Mouse (Mus musculus) neural tube, embryonic 12.5 days (tissue): ENCODE data around the gene Sec31a. TPM values are rescaled to one million over a fixed set of nuclear protein-coding genes. Genes with fewer than 3 reads are reported as not detected.

ENCODE experiments used
- ATAC-seq: fragments of 200-750 bp; cut with Nextera tagmentation; 2 replicates; pipeline ENCODE4 v1.8.0; 2017; ENCODE audit warnings: low read depth, mild to moderate bottlenecking, moderate TSS enrichment, moderate library complexity; ENCODE audit not compliant: low FRiP score
- H3K27ac ChIP-seq: fragments of 300-500 bp; sonication (generic); 2 replicates; pipeline ENCODE4 v1.5.1; 2016
- H3K27me3 ChIP-seq: fragments of 300-500 bp; sonication (generic); replicated peaks from 2 replicates; pipeline ENCODE4 v1.6.1; 2016; ENCODE audit warnings: mild to moderate bottlenecking
- H3K36me3 ChIP-seq: fragments of 300-500 bp; sonication (generic); 2 replicates; pipeline ENCODE4 v1.6.1; 2016; ENCODE audit warnings: mild to moderate bottlenecking
- H3K4me1 ChIP-seq: fragments of 300-500 bp; sonication (generic); 2 replicates; pipeline ENCODE4 v1.6.1; 2016
- H3K4me2 ChIP-seq: fragments of 300-500 bp; sonication (generic); replicated peaks from 2 replicates; pipeline ENCODE4 v1.6.1; 2016; ENCODE audit warnings: mild to moderate bottlenecking
- H3K4me3 ChIP-seq: fragments of 300-500 bp; sonication (generic); 2 replicates; pipeline ENCODE4 v1.5.1; 2016
- H3K9ac ChIP-seq: fragments of 300-500 bp; sonication (generic); 2 replicates; pipeline ENCODE4 v1.6.1; 2016; ENCODE audit warnings: mild to moderate bottlenecking
- H3K9me3 ChIP-seq: fragments of 300-500 bp; sonication (generic); 2 replicates; pipeline ENCODE4 v1.6.1; 2016; ENCODE audit warnings: mild to moderate bottlenecking
- WGBS: fragments of 180-500 bp; shearing (Covaris S2); methylation state at CpG from one replicate; pipeline ENCODE4 v1.1.7; 2016; 5-methylcytosine and 5-hydroxymethylcytosine counted together
- polyA plus RNA-seq: library from polyadenylated mRNA; unstranded; fragments of >200 nt; fragmentation: Nextera tagmentation; extraction: Ambion mirVana; gene quantifications from 2 replicates; pipeline ENCODE4 v1.2.1, GENCODE M21; 2016

Sec31a gene
- polyA plus RNA-seq, 1 experiment from 2014 or later: 112 TPM

- no peaks in the 10 kb centered on the region for H3K27me3 ChIP-seq
- no peak overlapping the region for H3K9ac ChIP-seq
- H3K27ac ChIP-seq: no peak overlapping the region
- no peaks in the 10 kb centered on the region for H3K9me3 ChIP-seq
- WGBS: 85% methylated on average over 5 of the region's 5 CpGs
- H3K4me1 ChIP-seq: no peaks in the 10 kb centered on the region
- H3K4me2 ChIP-seq: no peak overlapping the region
- no peak for ATAC-seq
- no peak overlapping the region for H3K4me3 ChIP-seq
- H3K36me3 ChIP-seq: peaks cover 70% of the 10 kb centered on the region
These were observed 47.5 kb downstream of the Sec31a start for GRCm38 (mm10) chr5:100368527-100368926.

DNA sequence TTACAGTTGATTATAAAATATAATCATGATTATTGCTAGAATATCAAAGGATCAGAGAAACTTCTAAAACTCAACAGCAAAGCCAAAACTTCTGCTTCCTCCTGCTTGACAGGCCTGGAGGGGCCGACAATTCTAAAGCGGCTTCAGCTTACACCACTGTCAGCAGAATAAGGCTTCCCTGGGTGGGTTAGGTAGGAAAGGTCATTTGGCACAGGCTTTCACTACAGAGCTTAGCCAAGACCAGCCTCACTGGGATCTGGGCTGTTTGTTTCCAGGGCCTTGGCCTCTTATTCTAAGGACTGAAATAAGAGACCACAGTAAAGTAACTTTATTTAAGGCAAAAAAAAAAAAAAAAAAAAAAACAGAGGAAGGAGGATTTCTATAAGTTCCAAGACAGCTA is 49.0 kb downstream of the Sec31a start:
- H3K4me2 ChIP-seq: no peak overlapping the region
- H3K27me3 ChIP-seq: no peaks in the 10 kb centered on the region
- H3K4me1 ChIP-seq: no peaks in the 10 kb centered on the region
- no peak overlapping the region for H3K4me3 ChIP-seq
- no peaks in the 10 kb centered on the region for H3K9me3 ChIP-seq
- H3K27ac ChIP-seq: no peak overlapping the region
- H3K36me3 ChIP-seq: peaks cover 75% of the 10 kb centered on the region
- no peak overlapping the region for H3K9ac ChIP-seq
- 89% methylated on average over 2 of the region's 2 CpGs for WGBS
- ATAC-seq: no peak

GRCm38 (mm10) chr5:100360296-100360695 is 55.7 kb downstream of the Sec31a start:
- Histone ChIP-seq H3K4me3 (no peak overlapping the region), H3K4me2 (no peak overlapping the region), H3K27me3 (no peaks in the 10 kb centered on the region), H3K27ac (no peak overlapping the region), H3K36me3 (peaks cover 51% of the 10 kb centered on the region), H3K4me1 (0 out of 2 replicates have a peak, but pooled peaks cover 7% of the 10 kb centered on the region), H3K9me3 (no peaks in the 10 kb centered on the region), H3K9ac (no peak overlapping the region)
- no peak for ATAC-seq
- 89% methylated on average over 6 of the region's 6 CpGs for WGBS

- H3K4me1 ChIP-seq: 0 out of 2 replicates have a peak, but pooled peaks cover 7% of the 10 kb centered on the region
- H3K27ac ChIP-seq: no peak overlapping the region
- peaks cover 31% of the 10 kb centered on the region for H3K36me3 ChIP-seq
- H3K9ac ChIP-seq: no peak overlapping the region
- no peak for ATAC-seq
- 44% methylated on average over 8 of the region's 8 CpGs for WGBS
- H3K9me3 ChIP-seq: no peaks in the 10 kb centered on the region
- H3K4me3 ChIP-seq: no peak overlapping the region
- no peak overlapping the region for H3K4me2 ChIP-seq
- H3K27me3 ChIP-seq: no peaks in the 10 kb centered on the region
These were observed 57.7 kb downstream of the Sec31a start for GRCm38 (mm10) chr5:100358334-100358733.

GRCm38 (mm10) chr5:100354644-100355043 is 61.4 kb downstream of the Sec31a start:
- Histone ChIP-seq H3K27me3 (no peaks in the 10 kb centered on the region), H3K27ac (no peak overlapping the region), H3K4me2 (no peak overlapping the region), H3K36me3 (no peaks in the 10 kb centered on the region), H3K9ac (no peak overlapping the region), H3K9me3 (no peaks in the 10 kb centered on the region), H3K4me3 (no peak overlapping the region), H3K4me1 (0 out of 2 replicates have a peak, but pooled peaks cover 7% of the 10 kb centered on the region)
- ATAC-seq: no peak
- 94% methylated on average over 20 of the region's 20 CpGs for WGBS

DNA sequence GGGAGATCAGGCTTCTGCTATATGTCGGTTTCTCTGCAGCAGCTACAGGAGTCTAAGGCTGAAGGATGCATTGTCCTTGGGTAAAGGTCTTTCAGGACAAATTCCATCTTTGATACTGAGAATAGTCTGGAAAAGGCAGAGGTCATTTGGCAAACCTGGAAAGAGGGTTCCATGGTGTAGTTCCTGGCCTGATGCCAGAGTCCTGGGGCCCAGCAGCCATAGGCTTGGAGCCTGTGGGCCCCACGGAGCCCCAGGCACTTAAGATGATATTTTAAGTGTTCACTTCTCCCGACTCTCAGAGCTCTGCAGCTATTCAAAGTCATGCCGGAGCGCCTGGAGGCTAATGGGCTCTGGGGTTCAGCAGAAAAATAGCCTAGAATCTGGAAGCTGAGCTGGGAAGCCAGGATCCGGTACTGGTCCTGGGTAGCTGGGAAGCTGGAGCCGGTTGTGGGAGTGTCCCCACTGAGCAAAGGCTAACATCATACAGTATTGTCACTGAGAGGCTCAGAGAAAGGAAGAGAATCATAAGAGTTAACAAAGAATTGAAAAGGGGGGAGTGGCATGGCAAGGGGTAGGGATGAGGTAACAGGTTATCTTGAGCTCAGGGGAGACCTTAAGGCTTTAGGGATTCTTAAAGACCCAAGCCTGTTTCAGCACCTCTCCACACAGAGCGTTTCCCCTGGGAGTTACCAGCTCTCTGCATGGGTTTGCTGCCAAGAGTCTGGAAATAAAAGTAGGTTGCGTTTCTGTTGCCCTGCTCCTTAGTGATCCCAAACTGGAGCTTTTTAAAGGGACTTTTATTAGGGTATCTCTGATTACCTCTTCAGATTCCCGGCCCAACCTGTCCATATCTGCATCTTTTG is 62.8 kb downstream of the Sec31a start:
- no peak overlapping the region for H3K27ac ChIP-seq
- 0 out of 2 replicates have a peak, but pooled peaks cover 3% of the 10 kb centered on the region for H3K4me1 ChIP-seq
- H3K4me2 ChIP-seq: no peak overlapping the region
- H3K4me3 ChIP-seq: no peak overlapping the region
- no peaks in the 10 kb centered on the region for H3K36me3 ChIP-seq
- WGBS: 64% methylated on average over 10 of the region's 10 CpGs
- H3K27me3 ChIP-seq: no peaks in the 10 kb centered on the region
- no peak overlapping the region for H3K9ac ChIP-seq
- no peak for ATAC-seq
- no peaks in the 10 kb centered on the region for H3K9me3 ChIP-seq

GRCm38 (mm10) chr5:100350907-100351456 is 65.1 kb downstream of the Sec31a start:
- H3K9me3 ChIP-seq: no peaks in the 10 kb centered on the region
- H3K27me3 ChIP-seq: no peaks in the 10 kb centered on the region
- ATAC-seq: peak; percentile 59
- H3K4me2 ChIP-seq: no peak overlapping the region
- H3K9ac ChIP-seq: no peak overlapping the region
- no peak overlapping the region for H3K27ac ChIP-seq
- no peaks in the 10 kb centered on the region for H3K4me1 ChIP-seq
- no peaks in the 10 kb centered on the region for H3K36me3 ChIP-seq
- H3K4me3 ChIP-seq: no peak overlapping the region
- WGBS: 97% methylated on average over 8 of the region's 8 CpGs

DNA sequence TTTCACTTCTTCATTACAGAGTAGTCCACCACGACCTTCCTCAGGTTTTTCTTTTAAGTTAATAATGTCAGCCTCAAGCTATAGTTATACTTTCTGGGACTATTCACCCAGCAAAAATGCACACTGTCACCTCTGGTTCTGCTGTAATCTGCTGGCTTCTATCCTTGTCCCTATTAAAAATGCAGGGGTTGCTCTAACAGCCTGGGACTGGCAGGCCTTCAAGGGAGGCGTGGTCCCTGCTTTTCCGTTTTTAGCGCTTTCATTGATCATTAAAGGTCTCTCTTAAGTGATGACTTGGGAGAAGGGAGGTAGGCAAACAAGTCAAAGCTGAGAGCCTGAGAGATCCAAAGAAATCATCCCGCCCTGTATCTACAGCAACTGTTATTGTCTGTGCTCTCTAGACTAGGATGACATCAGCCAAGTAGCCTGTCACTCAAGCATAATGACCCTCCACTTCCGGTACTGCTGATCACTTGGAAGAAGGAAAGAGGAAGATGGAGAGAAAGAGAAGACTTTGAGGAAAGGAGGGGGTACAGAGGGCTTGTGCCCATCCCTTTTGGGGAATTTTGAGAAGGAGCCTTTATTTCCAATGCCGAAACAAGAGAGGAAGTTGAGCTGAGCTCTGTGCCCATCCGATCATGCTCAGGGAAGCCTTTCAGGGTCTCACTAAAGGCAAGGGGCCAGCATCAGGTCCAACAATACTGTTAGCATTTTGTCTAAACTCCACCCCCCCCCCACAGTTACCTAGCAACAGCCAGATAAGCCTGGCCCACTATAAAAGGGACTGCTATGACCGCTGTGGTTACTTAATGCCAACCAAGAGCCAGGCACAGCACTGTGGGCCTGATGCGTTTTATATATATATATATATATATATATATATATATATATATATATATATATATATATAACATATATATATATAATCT is 66.5 kb downstream of the Sec31a start:
- ATAC-seq: 0 out of 2 replicates have a peak, but pooled peaks have one; percentile 17
- Histone ChIP-seq H3K9ac (no peak overlapping the region), H3K4me2 (no peak overlapping the region), H3K4me3 (no peak overlapping the region), H3K36me3 (no peaks in the 10 kb centered on the region), H3K27ac (no peak overlapping the region), H3K4me1 (no peaks in the 10 kb centered on the region), H3K9me3 (no peaks in the 10 kb centered on the region), H3K27me3 (no peaks in the 10 kb centered on the region)
- 66% methylated on average over 10 of the region's 10 CpGs for WGBS

DNA sequence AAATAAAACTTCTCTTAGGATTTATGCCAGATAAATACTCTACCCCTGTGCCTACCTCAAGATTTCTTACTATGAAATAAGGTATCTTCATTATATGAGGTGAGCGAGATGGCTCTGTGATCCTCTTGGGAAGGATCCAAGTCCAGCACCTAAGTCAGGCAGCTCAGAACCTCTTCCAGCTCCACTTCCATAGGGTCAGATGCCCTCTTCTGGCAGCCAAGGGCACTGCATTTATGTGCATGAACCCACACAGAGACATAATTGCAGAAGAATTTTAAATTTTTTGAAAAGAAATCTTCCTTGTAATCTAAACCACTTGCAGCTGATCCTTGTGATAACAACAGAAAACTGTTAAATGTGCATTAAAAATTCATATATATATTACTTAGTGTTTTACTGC is 70.9 kb downstream of the Sec31a start:
- no peaks in the 10 kb centered on the region for H3K27me3 ChIP-seq
- H3K4me2 ChIP-seq: no peak overlapping the region
- H3K9ac ChIP-seq: no peak overlapping the region
- 89% methylated on average over 1 of the region's 1 CpGs for WGBS
- no peaks in the 10 kb centered on the region for H3K4me1 ChIP-seq
- no peaks in the 10 kb centered on the region for H3K9me3 ChIP-seq
- no peak for ATAC-seq
- H3K4me3 ChIP-seq: no peak overlapping the region
- H3K36me3 ChIP-seq: no peaks in the 10 kb centered on the region
- no peak overlapping the region for H3K27ac ChIP-seq

- H3K36me3 ChIP-seq: no peaks in the 10 kb centered on the region
- no peak overlapping the region for H3K4me2 ChIP-seq
- H3K27me3 ChIP-seq: no peaks in the 10 kb centered on the region
- H3K27ac ChIP-seq: no peak overlapping the region
- no peak overlapping the region for H3K4me3 ChIP-seq
- WGBS: 39% methylated on average over 6 of the region's 6 CpGs
- no peaks in the 10 kb centered on the region for H3K9me3 ChIP-seq
- H3K4me1 ChIP-seq: no peaks in the 10 kb centered on the region
- no peak for ATAC-seq
- H3K9ac ChIP-seq: no peak overlapping the region
These were observed 72.9 kb downstream of the Sec31a start for GRCm38 (mm10) chr5:100343087-100343486.

DNA sequence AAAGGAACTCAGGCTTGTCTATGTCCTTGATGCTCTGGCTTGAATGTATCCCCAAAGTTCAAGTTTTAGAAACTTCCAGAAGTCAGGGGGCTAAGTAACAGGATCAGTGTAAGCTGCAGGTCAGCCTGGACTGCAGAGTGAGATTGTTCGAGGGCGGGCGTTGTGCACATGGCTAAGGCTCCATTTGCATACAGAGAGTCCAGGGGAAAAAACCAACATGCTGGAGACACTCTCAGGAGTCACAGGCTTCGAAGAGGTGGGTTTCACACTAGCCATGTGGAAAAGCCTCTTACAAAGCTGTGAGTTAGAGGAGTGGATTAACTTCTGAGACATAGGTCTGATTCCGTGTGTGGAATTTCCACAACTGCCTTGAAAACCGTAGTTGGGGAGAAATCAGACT is 73.6 kb downstream of the Sec31a start:
- H3K4me3 ChIP-seq: no peak overlapping the region
- H3K9me3 ChIP-seq: no peaks in the 10 kb centered on the region
- WGBS: 89% methylated on average over 6 of the region's 6 CpGs
- no peak for ATAC-seq
- no peak overlapping the region for H3K4me2 ChIP-seq
- H3K36me3 ChIP-seq: no peaks in the 10 kb centered on the region
- no peak overlapping the region for H3K9ac ChIP-seq
- H3K27me3 ChIP-seq: no peaks in the 10 kb centered on the region
- H3K27ac ChIP-seq: no peak overlapping the region
- H3K4me1 ChIP-seq: no peaks in the 10 kb centered on the region

DNA sequence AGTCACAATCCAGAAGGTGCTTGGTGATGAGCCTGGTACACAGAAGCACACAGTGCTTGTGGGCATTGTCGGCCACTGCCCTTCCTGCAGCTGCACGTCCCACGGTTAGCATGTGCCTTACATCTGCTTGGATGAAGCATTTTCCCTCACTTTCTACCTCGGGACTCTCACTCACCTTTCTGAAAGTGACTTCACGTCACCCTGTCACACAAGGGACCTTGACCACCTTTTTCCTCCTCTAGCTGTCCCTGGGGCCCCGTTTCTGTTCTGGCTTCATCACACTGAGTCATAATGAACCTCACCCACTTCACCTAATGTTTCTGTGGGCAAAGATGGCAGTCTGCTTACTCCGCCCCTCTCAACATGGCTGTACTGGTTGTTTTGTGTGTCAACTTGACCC is 75.0 kb downstream of the Sec31a start:
- H3K27ac ChIP-seq: no peak overlapping the region
- no peaks in the 10 kb centered on the region for H3K36me3 ChIP-seq
- ATAC-seq: no peak
- H3K9ac ChIP-seq: no peak overlapping the region
- 0 out of 2 replicates have a peak, but pooled peaks cover 3% of the 10 kb centered on the region for H3K4me1 ChIP-seq
- H3K9me3 ChIP-seq: no peaks in the 10 kb centered on the region
- no peaks in the 10 kb centered on the region for H3K27me3 ChIP-seq
- H3K4me2 ChIP-seq: no peak overlapping the region
- WGBS: 88% methylated on average over 7 of the region's 7 CpGs
- H3K4me3 ChIP-seq: no peak overlapping the region
